Mouse (Mus musculus): ENCODE measurements around the gene Wdr83.

DNA sequence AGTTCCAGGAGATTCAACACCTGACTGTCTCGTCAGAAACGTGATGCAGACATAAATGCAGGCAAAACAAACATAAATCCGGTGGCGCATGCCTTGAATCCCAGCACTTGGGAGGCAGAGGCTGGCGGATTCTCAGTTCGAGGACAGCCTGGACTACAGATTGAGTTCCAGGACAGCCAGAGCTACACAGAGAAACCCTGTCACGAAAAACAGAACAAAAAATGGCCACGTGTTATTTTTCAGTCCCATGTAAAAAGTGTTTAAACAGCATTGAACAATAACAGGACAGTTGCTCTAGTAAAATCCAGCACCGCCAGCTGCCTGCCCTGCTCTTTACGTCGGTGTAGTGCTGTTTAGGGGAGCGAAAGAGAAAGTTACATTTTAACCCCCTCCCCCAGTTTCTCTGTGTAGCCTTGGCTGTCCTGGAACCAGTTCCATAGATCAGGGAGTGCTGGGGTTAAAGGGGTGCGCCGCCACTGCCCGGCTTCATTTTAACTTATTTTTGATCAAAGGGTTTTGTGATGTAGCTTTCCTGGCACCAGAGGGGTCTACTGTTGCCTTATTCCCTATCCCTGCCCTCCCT lies 45.3 kb downstream of the Wdr83 start:
- no peak for TF ChIP-seq POLR2A (IDR thresholded peaks at IDR 0.05; ENCODE audit: insufficient read depth, low read length)
- TF ChIP-seq CTCF (IDR thresholded peaks at IDR 0.05; ENCODE audit: low read depth, low read length): no peak
